Mouse (Mus musculus) intestine, postnatal 0 days (tissue): ENCODE measurements around the gene Ankrd23. TPM values are rescaled to one million over a fixed set of nuclear protein-coding genes. Genes with fewer than 3 reads are reported as not detected.

Experiments used
- ATAC-seq: fragments of 200-750 bp; cut with Nextera tagmentation; 2 replicates; pipeline ENCODE4 v1.8.0; 2017; ENCODE audit warnings: mild to moderate bottlenecking, moderate TSS enrichment, moderate library complexity
- H3K27ac ChIP-seq: fragments of 300-500 bp; sonication (generic); 2 replicates; pipeline ENCODE4 v1.5.1; 2014; ENCODE audit warnings: mild to moderate bottlenecking, low read depth, low read length, moderate library complexity
- H3K27me3 ChIP-seq: fragments of 300-500 bp; sonication (generic); replicated peaks from 2 replicates; pipeline ENCODE4 v1.6.1; 2014; ENCODE audit warnings: low read length, mixed read lengths; ENCODE audit not compliant: control insufficient read depth, insufficient read depth
- H3K36me3 ChIP-seq: fragments of 300-500 bp; sonication (generic); 2 replicates; pipeline ENCODE4 v1.6.1; 2014; ENCODE audit warnings: mild to moderate bottlenecking, moderate library complexity; ENCODE audit not compliant: control insufficient read depth, insufficient read depth
- H3K4me1 ChIP-seq: fragments of 300-500 bp; sonication (generic); replicated peaks from 2 replicates; pipeline ENCODE4 v1.6.1; 2014; ENCODE audit warnings: antibody characterized with exemption, low read length, mixed read lengths; ENCODE audit not compliant: control insufficient read depth, insufficient read depth
- H3K4me2 ChIP-seq: fragments of 300-500 bp; sonication (generic); replicated peaks from 2 replicates; pipeline ENCODE4 v1.6.1; 2014; ENCODE audit warnings: low read depth, mild to moderate bottlenecking, moderate library complexity
- H3K4me3 ChIP-seq: fragments of 300-500 bp; sonication (generic); 2 replicates; pipeline ENCODE4 v1.5.1; 2014; ENCODE audit warnings: low read depth, low read length
- H3K9ac ChIP-seq: fragments of 300-500 bp; sonication (generic); 2 replicates; pipeline ENCODE4 v1.6.1; 2014; ENCODE audit warnings: mild to moderate bottlenecking, low read depth, low read length
- H3K9me3 ChIP-seq: fragments of 300-500 bp; sonication (generic); 2 replicates; pipeline ENCODE4 v1.6.1; 2016; ENCODE audit warnings: mixed run types; ENCODE audit not compliant: control insufficient read depth
- CTCF ChIP-seq: sonication (generic); IDR thresholded peaks from 2 replicates; pipeline ENCODE4 v1.5.1; 2016; ENCODE audit warnings: low read depth, mild to moderate bottlenecking, control low read depth, antibody characterized with exemption, moderate library complexity
- WGBS: fragments of 180-500 bp; shearing (Covaris S2); extraction: QIAGEN DNeasy Blood & Tissue Kit; methylation state at CpG from one replicate; pipeline ENCODE4 v1.1.7; 2014; 5-methylcytosine and 5-hydroxymethylcytosine counted together
- polyA plus RNA-seq: library from polyadenylated mRNA; unstranded; fragments of >200 nt; fragmentation: Nextera tagmentation; extraction: Ambion mirVana; gene quantifications from 2 replicates; pipeline ENCODE4 v1.2.1, GENCODE M21; 2015

Gene Ankrd23
- polyA plus RNA-seq, 1 experiment from 2014 or later: 2.1 TPM

GRCm38 (mm10) chr1:36511289-36512021 lies 25.2 kb downstream of the Ankrd23 start, which contains the start of gene Cnnm3:
Gene Cnnm3 (plus strand): TSS chr1:36511867.
- Histone ChIP-seq H3K9me3 (no peaks in the 10 kb centered on the region), H3K4me3 (peak within 1 kb of the TSS; percentile 96), H3K4me2 (peak within 1 kb of the TSS; percentile 96), H3K36me3 (peaks cover 17% of the 10 kb centered on the region), H3K4me1 (no peaks in the 10 kb centered on the region; the same call in 1 of the 2 replicates), H3K9ac (peak within 1 kb of the TSS; percentile 91), H3K27me3 (no peaks in the 10 kb centered on the region), H3K27ac (peak within 1 kb of the TSS; percentile 96)
- ATAC-seq: peak; percentile 98
- WGBS: 2% methylated on average over 47 of the region's 51 CpGs
- TF ChIP-seq CTCF: peak; percentile 69

DNA sequence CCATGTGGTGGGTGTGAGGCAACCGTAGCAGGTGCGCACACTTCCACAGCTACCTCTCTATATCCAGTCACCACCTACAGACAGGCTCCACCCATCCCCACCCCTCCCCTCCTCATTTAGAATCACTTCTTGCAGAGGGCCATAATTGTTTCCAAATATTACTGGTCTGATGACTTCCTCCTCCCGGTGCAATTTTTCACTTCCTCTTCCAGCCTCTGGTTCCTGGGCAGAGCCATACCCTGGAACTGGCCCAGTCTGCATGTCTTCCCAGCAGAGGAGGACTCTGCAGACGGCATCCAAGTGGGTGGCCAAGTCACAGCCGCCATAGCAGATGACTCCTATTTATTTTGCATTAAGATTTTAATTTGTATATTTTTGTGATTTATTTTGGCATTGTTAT lies 28.4 kb downstream of the Ankrd23 start:
- WGBS: 55% methylated on average over 5 of the region's 5 CpGs

GRCm38 (mm10) chr1:36501261-36501660 lies 35.4 kb downstream of the Ankrd23 start:
- H3K4me3 ChIP-seq: no peak overlapping the region
- no peak overlapping the region for H3K27ac ChIP-seq
- no peaks in the 10 kb centered on the region for H3K4me1 ChIP-seq
- no peak overlapping the region for H3K4me2 ChIP-seq
- peaks cover 54% of the 10 kb centered on the region for H3K36me3 ChIP-seq
- H3K27me3 ChIP-seq: no peaks in the 10 kb centered on the region
- ATAC-seq: peak; percentile 25; the same call in 1 of the 2 replicates
- TF ChIP-seq CTCF: peak; percentile 96
- WGBS: 6% methylated on average over 3 of the region's 3 CpGs
- no peaks in the 10 kb centered on the region for H3K9me3 ChIP-seq
- no peak overlapping the region for H3K9ac ChIP-seq

More for the DNA sequence above, 28.4 kb downstream of the Ankrd23 start:
- Histone ChIP-seq H3K36me3 (peaks cover 29% of the 10 kb centered on the region), H3K27me3 (no peaks in the 10 kb centered on the region), H3K27ac (no peak overlapping the region), H3K4me2 (no peak overlapping the region), H3K4me1 (no peaks in the 10 kb centered on the region), H3K4me3 (no peak overlapping the region), H3K9me3 (no peaks in the 10 kb centered on the region), H3K9ac (no peak overlapping the region)
- no peak for ATAC-seq
- no peak for TF ChIP-seq CTCF

DNA sequence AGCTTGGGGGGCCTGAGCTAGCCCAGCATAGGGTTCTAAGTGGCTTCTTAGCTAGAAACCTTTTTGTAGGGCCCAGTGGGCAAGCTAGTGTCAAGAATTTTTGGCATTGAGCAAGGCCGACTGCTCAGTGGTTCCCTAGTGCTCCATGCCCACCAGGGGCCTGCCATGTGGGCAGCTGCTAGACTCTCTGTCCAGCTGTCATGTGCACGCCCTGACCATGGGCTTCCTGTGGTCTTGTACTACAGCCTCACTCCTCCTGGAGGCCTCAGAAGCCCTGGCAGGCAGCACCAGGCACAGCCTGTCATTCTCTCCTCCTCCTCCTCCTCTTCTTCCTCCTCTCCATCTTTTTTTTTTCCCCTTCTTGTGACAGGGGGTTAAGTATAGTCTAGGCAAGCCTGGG lies 39.4 kb downstream of the Ankrd23 start:
- H3K9me3 ChIP-seq: no peaks in the 10 kb centered on the region
- no peak overlapping the region for H3K4me2 ChIP-seq
- 77% methylated on average over 2 of the region's 2 CpGs for WGBS
- peaks cover 39% of the 10 kb centered on the region; the same call in 1 of the 2 replicates for H3K36me3 ChIP-seq
- no peaks in the 10 kb centered on the region for H3K27me3 ChIP-seq
- H3K9ac ChIP-seq: no peak overlapping the region
- TF ChIP-seq CTCF: no peak
- H3K27ac ChIP-seq: no peak overlapping the region
- 0 out of 2 replicates have a peak, but pooled peaks cover 3% of the 10 kb centered on the region for H3K4me1 ChIP-seq
- H3K4me3 ChIP-seq: no peak overlapping the region
- ATAC-seq: no peak

DNA sequence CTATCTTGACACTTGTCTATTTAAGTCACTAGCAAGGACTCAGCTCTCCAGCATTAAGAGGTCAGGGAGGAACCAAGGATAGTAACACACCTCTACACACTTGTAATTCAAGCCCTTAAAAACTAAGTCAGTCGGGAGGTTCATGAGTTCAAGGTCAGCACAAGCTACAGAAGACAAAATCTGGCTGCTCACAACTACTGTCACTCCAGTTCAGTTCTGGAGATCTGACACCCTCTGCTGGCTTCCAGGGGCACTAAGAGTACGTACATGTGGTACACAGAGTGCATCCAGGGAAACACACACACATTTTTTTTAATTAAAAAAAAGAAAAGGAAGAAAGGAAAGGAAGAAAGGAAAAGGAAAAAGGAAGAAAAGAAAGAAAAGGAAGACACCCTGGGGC lies 40.0 kb downstream of the Ankrd23 start:
- no peak overlapping the region for H3K9ac ChIP-seq
- no peak overlapping the region for H3K4me3 ChIP-seq
- H3K36me3 ChIP-seq: peaks cover 35% of the 10 kb centered on the region; the same call in 1 of the 2 replicates
- TF ChIP-seq CTCF: peak; percentile 67
- H3K27ac ChIP-seq: no peak overlapping the region
- H3K27me3 ChIP-seq: no peaks in the 10 kb centered on the region
- no peak overlapping the region for H3K4me2 ChIP-seq
- 0 out of 2 replicates have a peak, but pooled peaks cover 7% of the 10 kb centered on the region for H3K4me1 ChIP-seq
- WGBS: 34% methylated on average over 2 of the region's 2 CpGs
- H3K9me3 ChIP-seq: no peaks in the 10 kb centered on the region
- no peak for ATAC-seq

DNA sequence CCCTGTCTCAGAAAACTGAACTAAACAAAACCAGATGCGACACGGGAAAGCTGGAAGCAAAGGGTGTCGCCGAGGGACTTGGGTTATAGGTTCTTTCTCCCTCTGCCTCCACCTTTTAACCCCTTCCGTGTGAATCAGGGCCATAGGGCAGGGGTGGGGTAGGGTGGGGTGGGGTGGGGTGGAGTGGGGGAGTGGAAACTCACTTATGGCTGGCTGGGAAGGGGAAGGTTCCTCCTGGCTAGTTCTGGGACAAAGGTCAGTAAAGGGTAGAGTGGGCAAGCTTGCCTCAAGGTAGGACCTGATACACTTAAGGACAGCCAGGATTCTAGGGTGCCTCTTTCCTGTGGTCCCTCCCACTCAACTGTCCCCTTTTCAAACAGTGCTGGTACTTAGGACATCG lies 43.4 kb downstream of the Ankrd23 start:
- 0 out of 2 replicates have a peak, but pooled peaks cover 12% of the 10 kb centered on the region for H3K4me1 ChIP-seq
- WGBS: 43% methylated on average over 6 of the region's 6 CpGs
- H3K9me3 ChIP-seq: no peaks in the 10 kb centered on the region
- no peak overlapping the region for H3K9ac ChIP-seq
- H3K4me2 ChIP-seq: peak overlapping the region; percentile 18; the same call in 1 of the 2 replicates
- ATAC-seq: peak; percentile 42; the same call in 1 of the 2 replicates
- TF ChIP-seq CTCF: no peak
- H3K36me3 ChIP-seq: peaks cover 7% of the 10 kb centered on the region; the same call in 1 of the 2 replicates
- H3K27ac ChIP-seq: peak overlapping the region; percentile 54
- no peaks in the 10 kb centered on the region for H3K27me3 ChIP-seq
- no peak overlapping the region for H3K4me3 ChIP-seq
